Mouse (Mus musculus) neural tube, embryonic 15.5 days (tissue): ENCODE data around the gene Ceacam10. TPM values are rescaled to one million over a fixed set of nuclear protein-coding genes. Genes with fewer than 3 reads are reported as not detected.

ENCODE experiments used
- ATAC-seq: fragments of 200-750 bp; cut with Nextera tagmentation; 2 replicates; pipeline ENCODE4 v1.8.0; 2017; ENCODE audit warnings: mild to moderate bottlenecking, moderate TSS enrichment, moderate library complexity; ENCODE audit not compliant: low FRiP score
- H3K27ac ChIP-seq: fragments of 300-500 bp; sonication (generic); replicated peaks from 2 replicates; pipeline ENCODE4 v1.5.1; 2015; ENCODE audit warnings: mild to moderate bottlenecking, inconsistent platforms
- H3K27me3 ChIP-seq: fragments of 300-500 bp; sonication (generic); replicated peaks from 2 replicates; pipeline ENCODE4 v1.6.1; 2015; ENCODE audit warnings: inconsistent platforms
- H3K36me3 ChIP-seq: fragments of 300-500 bp; sonication (generic); 2 replicates; pipeline ENCODE4 v1.6.1; 2015; ENCODE audit warnings: inconsistent platforms
- H3K4me1 ChIP-seq: fragments of 300-500 bp; sonication (generic); 2 replicates; pipeline ENCODE4 v1.6.1; 2015; ENCODE audit warnings: inconsistent platforms
- H3K4me2 ChIP-seq: fragments of 300-500 bp; sonication (generic); 2 replicates; pipeline ENCODE4 v1.6.1; 2015; ENCODE audit warnings: inconsistent platforms, mild to moderate bottlenecking, moderate library complexity
- H3K4me3 ChIP-seq: fragments of 300-500 bp; sonication (generic); replicated peaks from 2 replicates; pipeline ENCODE4 v1.5.1; 2015; ENCODE audit warnings: mild to moderate bottlenecking, inconsistent platforms
- H3K9ac ChIP-seq: fragments of 300-500 bp; sonication (generic); replicated peaks from 2 replicates; pipeline ENCODE4 v1.6.1; 2015; ENCODE audit warnings: mild to moderate bottlenecking, inconsistent platforms
- H3K9me3 ChIP-seq: fragments of 300-500 bp; sonication (generic); replicated peaks from 2 replicates; pipeline ENCODE4 v1.6.1; 2016; ENCODE audit warnings: inconsistent platforms
- WGBS: fragments of 180-500 bp; shearing (Covaris S2); methylation state at CpG from one replicate; pipeline ENCODE4 v1.1.7; 2015; ENCODE audit warnings: mixed read lengths; 5-methylcytosine and 5-hydroxymethylcytosine counted together
- polyA plus RNA-seq: library from polyadenylated mRNA; unstranded; fragments of >200 nt; fragmentation: Nextera tagmentation; extraction: Ambion mirVana; gene quantifications from 2 replicates; pipeline ENCODE4 v1.2.1, GENCODE M21; 2015

Gene Ceacam10
- polyA plus RNA-seq, 1 experiment from 2014 or later: 0.74 TPM

- Histone ChIP-seq H3K4me1 (no peaks in the 10 kb centered on the region), H3K36me3 (no peaks in the 10 kb centered on the region), H3K9me3 (0 out of 2 replicates have a peak, but pooled peaks cover 11% of the 10 kb centered on the region), H3K4me2 (no peak overlapping the region), H3K4me3 (no peak overlapping the region), H3K27me3 (no peaks in the 10 kb centered on the region), H3K27ac (no peak overlapping the region), H3K9ac (no peak overlapping the region)
- ATAC-seq: no peak
- WGBS: 83% methylated on average over 1 of the region's 1 CpGs
Measured at GRCm38 (mm10) chr7:24797918-24798317, 20.9 kb downstream of the Ceacam10 start.

GRCm38 (mm10) chr7:24802149-24802767 lies 25.3 kb downstream of the Ceacam10 start:
- no peak overlapping the region for H3K9ac ChIP-seq
- ATAC-seq: no peak
- H3K27me3 ChIP-seq: no peaks in the 10 kb centered on the region
- H3K27ac ChIP-seq: no peak overlapping the region
- WGBS: 85% methylated on average over 7 of the region's 7 CpGs
- H3K9me3 ChIP-seq: no peaks in the 10 kb centered on the region
- no peaks in the 10 kb centered on the region for H3K36me3 ChIP-seq
- H3K4me1 ChIP-seq: no peaks in the 10 kb centered on the region
- H3K4me3 ChIP-seq: no peak overlapping the region
- H3K4me2 ChIP-seq: no peak overlapping the region

- no peak overlapping the region for H3K4me2 ChIP-seq
- H3K36me3 ChIP-seq: no peaks in the 10 kb centered on the region
- H3K9ac ChIP-seq: no peak overlapping the region
- WGBS: 62% methylated on average over 6 of the region's 6 CpGs
- no peaks in the 10 kb centered on the region for H3K4me1 ChIP-seq
- H3K27me3 ChIP-seq: no peaks in the 10 kb centered on the region
- no peaks in the 10 kb centered on the region for H3K9me3 ChIP-seq
- ATAC-seq: no peak
- no peak overlapping the region for H3K4me3 ChIP-seq
- no peak overlapping the region for H3K27ac ChIP-seq
Measured at GRCm38 (mm10) chr7:24804826-24805225, 27.8 kb downstream of the Ceacam10 start.

- Histone ChIP-seq H3K4me1 (0 out of 2 replicates have a peak, but pooled peaks cover 5% of the 10 kb centered on the region), H3K4me3 (no peak overlapping the region), H3K36me3 (no peaks in the 10 kb centered on the region), H3K9ac (no peak overlapping the region), H3K27ac (no peak overlapping the region), H3K27me3 (no peaks in the 10 kb centered on the region), H3K9me3 (no peaks in the 10 kb centered on the region), H3K4me2 (no peak overlapping the region)
- WGBS: 30% methylated on average over 2 of the region's 2 CpGs
- ATAC-seq: no peak
Measured at GRCm38 (mm10) chr7:24809041-24809440, 32.0 kb downstream of the Ceacam10 start.

- no peak overlapping the region for H3K9ac ChIP-seq
- no peaks in the 10 kb centered on the region; the same call in 1 of the 2 replicates for H3K27me3 ChIP-seq
- no peaks in the 10 kb centered on the region for H3K4me1 ChIP-seq
- H3K4me3 ChIP-seq: no peak overlapping the region
- H3K27ac ChIP-seq: no peak overlapping the region
- no peak for ATAC-seq
- no peaks in the 10 kb centered on the region for H3K36me3 ChIP-seq
- 4% methylated on average over 3 of the region's 3 CpGs for WGBS
- no peaks in the 10 kb centered on the region for H3K9me3 ChIP-seq
- no peak overlapping the region for H3K4me2 ChIP-seq
Measured at GRCm38 (mm10) chr7:24817502-24817901, 40.5 kb downstream of the Ceacam10 start.

GRCm38 (mm10) chr7:24824452-24824851 lies 47.4 kb downstream of the Ceacam10 start:
- Histone ChIP-seq H3K27ac (no peak overlapping the region), H3K36me3 (no peaks in the 10 kb centered on the region), H3K4me3 (no peak overlapping the region), H3K27me3 (no peaks in the 10 kb centered on the region), H3K4me2 (no peak overlapping the region), H3K9ac (no peak overlapping the region), H3K9me3 (no peaks in the 10 kb centered on the region), H3K4me1 (no peaks in the 10 kb centered on the region)
- 78% methylated on average over 7 of the region's 7 CpGs for WGBS
- no peak for ATAC-seq

GRCm38 (mm10) chr7:24827181-24827580 lies 50.2 kb downstream of the Ceacam10 start:
- WGBS: 93% methylated on average over 4 of the region's 4 CpGs
- H3K27me3 ChIP-seq: no peaks in the 10 kb centered on the region; the same call in 1 of the 2 replicates
- H3K27ac ChIP-seq: no peak overlapping the region
- H3K36me3 ChIP-seq: no peaks in the 10 kb centered on the region
- H3K9me3 ChIP-seq: no peaks in the 10 kb centered on the region
- H3K4me3 ChIP-seq: no peak overlapping the region
- no peak overlapping the region for H3K4me2 ChIP-seq
- no peak for ATAC-seq
- H3K9ac ChIP-seq: no peak overlapping the region
- H3K4me1 ChIP-seq: no peaks in the 10 kb centered on the region

Other genes with a start within 250 kb of the Ceacam10 start
- 18.8 and 21.1 TPM in 2 replicates for gene Irgq, start 246.5 kb upstream of the Ceacam10 start, polyA plus RNA-seq
- 0.51 TPM in 1 of 2 replicates, not detected in the other for gene Pinlyp, start 231.1 kb upstream of the Ceacam10 start, polyA plus RNA-seq
- 60.2 and 75.0 TPM in 2 replicates for gene Xrcc1, start 230.9 kb upstream of the Ceacam10 start, polyA plus RNA-seq
- 29.3 and 33.2 TPM in 2 replicates for gene Ethe1, start 189.7 kb upstream of the Ceacam10 start, polyA plus RNA-seq
- 12.9 and 17.5 TPM in 2 replicates for gene Zfp575, start 189.6 kb upstream of the Ceacam10 start, polyA plus RNA-seq
- 0.37 TPM in 1 of 2 replicates, not detected in the other for gene Phldb3, start 166.4 kb upstream of the Ceacam10 start, polyA plus RNA-seq
- gene Lypd3, start 140.7 kb upstream of the Ceacam10 start, polyA plus RNA-seq: 0.36 and 0.78 TPM in 2 replicates
- gene Tex101, start 100.5 kb upstream of the Ceacam10 start, polyA plus RNA-seq: not detected in 2 replicates
- not detected in 2 replicates for gene BC049730, start 68.0 kb upstream of the Ceacam10 start, polyA plus RNA-seq
- not detected in 2 replicates for gene Gm4763, start 50.3 kb upstream of the Ceacam10 start, polyA plus RNA-seq
- 0.19 and 0.20 TPM in 2 replicates for gene Cd177, start 16.9 kb upstream of the Ceacam10 start, polyA plus RNA-seq
- 27.5 and 33.4 TPM in 2 replicates for gene Gm9844, start 85.0 kb downstream of the Ceacam10 start, polyA plus RNA-seq
- 0.18 TPM in 1 of 2 replicates, not detected in the other for gene Lypd4, start 92.7 kb downstream of the Ceacam10 start, polyA plus RNA-seq
- gene Dmrtc2, start 92.9 kb downstream of the Ceacam10 start, polyA plus RNA-seq: 0.26 and 0.36 TPM in 2 replicates
- 1,165 and 1,469 TPM in 2 replicates for gene Rps19, start 107.2 kb downstream of the Ceacam10 start, polyA plus RNA-seq
- gene Cd79a, start 120.2 kb downstream of the Ceacam10 start, polyA plus RNA-seq: 0.35 and 0.45 TPM in 2 replicates
- 78.5 and 85.3 TPM in 2 replicates for gene Arhgef1, start 125.7 kb downstream of the Ceacam10 start, polyA plus RNA-seq
- gene Gm4881, start 167.3 kb downstream of the Ceacam10 start, polyA plus RNA-seq: 0.98 and 2.0 TPM in 2 replicates
- 297 and 336 TPM in 2 replicates for gene Rabac1, start 195.5 kb downstream of the Ceacam10 start, polyA plus RNA-seq
- 538 and 586 TPM in 2 replicates for gene Atp1a3, start 228.8 kb downstream of the Ceacam10 start, polyA plus RNA-seq